Mouse (Mus musculus): ENCODE data around the gene Brms1l.
A peak's percentile ranks its signal among the peaks of the same experiment; 100 is the strongest.

Gene Brms1l

DNA sequence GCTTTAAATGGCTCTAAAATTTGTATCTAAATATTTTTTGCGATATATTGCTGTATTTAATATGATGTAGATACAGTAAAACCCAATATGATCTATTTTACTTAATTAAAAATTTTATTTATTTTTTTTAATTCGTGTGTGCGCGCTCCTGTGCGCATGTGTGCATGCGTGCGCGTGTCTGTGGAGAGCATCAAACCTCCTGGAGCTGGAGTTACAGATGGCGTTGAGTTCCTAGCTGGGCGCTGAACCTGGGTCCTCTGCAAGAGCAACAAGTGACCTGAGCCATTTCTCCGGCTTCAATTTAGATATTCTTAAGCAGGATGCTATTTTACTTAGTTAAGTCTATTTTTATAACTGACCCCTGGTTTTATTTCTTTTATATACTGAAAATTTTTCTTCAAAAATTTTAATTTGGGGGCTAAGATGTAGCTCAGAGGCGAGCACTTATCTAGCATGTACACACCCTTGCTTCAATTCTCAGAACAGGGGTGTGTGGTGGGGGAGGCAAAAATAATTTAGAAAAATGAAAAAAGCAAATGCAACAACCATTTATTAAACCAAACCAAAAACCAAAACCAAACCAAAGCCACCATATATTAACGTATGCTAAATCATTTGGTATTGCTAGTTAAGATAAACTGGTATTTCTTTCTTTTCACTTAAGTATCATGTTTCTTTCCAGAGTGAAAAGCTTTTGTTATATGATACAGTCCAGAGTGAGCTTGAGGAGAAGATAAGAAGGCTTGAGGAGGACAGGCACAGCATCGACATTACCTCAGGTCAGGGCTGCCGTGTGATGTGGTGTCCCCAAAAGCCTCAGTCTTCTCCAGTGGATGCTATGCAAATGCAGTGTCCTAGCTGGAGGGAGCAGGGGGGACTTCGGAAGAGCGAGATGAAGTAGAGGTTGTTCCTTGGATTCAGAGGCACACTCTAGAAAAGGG, 23.6 kb downstream of the Brms1l start:
- DNase-seq (ENCODE audit: low read depth), result no peak

DNA sequence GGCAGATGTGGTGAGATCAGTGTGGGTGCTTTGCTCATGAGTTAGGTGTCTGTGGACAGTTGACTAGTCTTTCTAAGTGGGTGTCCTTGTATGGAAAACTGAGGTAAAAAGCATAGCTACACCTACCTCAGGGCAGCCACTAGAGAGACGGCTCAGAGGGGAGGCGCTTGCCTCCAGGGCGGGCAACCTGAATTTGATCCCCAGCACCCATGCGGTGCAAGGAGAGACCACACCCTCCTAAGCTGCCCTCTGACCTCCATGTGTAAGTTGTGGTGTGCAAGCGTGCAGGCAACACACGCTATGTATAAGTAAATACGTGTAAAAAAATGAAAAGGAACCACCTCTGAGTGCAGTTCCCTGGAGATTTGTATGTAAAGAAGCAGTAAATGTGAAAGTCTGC, 24.5 kb downstream of the Brms1l start:
- DNase-seq (ENCODE audit: low read depth), result no peak

DNA sequence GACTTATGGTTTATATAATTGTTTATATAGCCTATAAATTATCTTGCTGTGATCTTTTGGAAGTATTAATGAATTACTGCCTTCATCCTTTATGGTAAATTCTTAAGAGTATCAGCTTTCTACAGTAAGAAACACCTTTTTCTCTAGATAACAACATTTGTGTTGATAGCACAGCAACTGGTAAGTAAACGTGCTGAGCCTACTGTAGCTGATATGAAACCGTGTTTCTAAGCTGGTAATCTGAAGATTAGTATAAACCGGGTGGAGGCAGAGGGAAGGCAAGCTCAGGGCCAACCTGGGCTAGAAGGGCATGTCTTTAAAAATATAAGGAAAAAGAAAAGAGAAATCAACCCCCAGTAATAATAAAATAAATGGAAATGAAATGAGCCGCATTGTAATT, 31.6 kb downstream of the Brms1l start:
- no peak for DNase-seq (ENCODE audit: low read depth)

DNA sequence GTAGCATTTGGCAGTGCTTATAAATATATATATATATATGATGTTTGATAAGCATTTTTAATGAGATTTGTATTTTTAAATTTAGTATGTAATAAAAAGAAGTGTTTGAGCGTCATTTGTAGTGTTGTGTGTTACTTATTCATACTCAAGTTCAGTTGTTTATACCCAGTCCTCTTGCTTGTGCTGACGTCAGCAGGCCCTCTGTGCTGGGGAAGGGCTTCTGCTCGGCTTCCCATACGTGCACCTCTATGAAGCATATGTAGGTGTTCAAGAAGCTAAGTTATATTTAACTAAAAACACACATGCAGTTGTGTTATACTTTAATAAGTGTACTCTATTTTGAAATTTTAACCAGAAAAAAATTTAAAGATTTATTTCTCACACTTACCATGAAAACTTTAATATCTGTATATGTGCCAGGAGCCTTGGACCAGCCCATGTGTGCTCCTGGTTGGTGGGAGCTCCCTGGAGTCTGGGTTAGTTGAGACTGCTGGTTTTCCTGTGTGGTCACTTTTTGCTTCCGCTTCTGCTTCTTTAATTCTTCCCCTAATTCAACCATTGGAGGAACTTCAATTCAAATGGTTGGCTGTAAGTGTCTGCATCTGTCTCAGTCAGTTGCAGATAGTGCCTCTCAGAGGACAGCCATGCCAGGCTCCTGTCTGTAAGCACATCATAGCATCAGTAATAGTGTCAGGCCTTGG, 33.6 kb downstream of the Brms1l start:
- no peak for DNase-seq (ENCODE audit: low read depth)

DNA sequence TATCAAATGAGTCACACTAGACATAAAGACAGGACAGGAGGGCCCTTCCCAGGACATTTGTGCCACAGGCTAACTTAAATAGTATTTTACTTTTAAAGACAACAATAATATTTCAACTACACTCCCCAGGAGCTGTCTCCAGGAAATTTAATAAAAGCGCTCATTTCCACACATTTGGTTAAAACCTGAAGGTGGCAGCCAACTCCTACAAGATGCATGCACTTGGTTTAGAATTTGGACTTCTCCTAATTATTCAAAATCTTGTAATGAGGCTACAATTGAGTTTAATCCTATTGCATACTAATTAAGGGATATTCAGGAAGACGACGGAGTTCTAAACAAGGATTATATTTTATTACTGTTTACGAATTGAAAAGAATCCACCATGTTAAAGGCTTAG, 49.3 kb downstream of the Brms1l start:
- no peak for DNase-seq (ENCODE audit: low read depth)

DNA sequence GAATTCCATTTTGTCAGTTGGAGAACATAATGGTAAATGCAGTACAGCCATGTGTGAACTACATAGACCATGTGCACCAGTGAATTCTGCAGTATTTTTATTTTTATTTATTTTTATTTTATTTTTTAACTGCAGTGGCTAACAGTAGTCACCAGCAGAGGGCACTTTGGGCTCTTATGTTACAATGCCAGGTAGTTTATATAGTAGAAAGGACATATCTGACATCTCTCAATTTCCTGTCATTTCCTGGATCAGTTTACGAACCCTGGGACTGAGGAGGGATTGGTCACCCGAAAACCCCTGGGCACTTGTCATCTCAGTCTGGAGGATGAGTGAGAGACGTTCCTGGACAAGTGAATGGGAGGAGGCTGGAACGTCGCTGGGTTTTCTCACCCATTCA, 52.4 kb downstream of the Brms1l start:
- DNase-seq (ENCODE audit: low read depth), result peak; percentile 54

DNA sequence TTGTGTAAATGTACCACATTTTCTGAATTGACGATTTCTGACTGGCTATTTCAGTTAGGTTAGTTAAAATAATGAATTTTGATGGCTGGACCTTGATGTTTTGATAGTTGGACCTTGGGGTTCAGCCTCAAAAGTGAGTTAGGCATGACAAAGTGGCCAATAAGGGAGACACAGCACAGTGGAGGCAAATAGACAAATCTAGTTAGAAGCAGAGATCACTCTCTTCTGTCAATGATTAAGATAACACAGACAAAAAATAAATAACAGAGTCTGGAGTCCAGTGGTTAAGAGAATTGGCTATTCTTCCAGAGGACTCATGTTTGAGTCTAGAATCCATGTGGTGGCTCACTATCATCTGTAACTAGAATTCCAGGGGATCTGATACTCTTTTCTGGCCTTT, 68.7 kb downstream of the Brms1l start:
- no peak for DNase-seq (ENCODE audit: low read depth)

DNA sequence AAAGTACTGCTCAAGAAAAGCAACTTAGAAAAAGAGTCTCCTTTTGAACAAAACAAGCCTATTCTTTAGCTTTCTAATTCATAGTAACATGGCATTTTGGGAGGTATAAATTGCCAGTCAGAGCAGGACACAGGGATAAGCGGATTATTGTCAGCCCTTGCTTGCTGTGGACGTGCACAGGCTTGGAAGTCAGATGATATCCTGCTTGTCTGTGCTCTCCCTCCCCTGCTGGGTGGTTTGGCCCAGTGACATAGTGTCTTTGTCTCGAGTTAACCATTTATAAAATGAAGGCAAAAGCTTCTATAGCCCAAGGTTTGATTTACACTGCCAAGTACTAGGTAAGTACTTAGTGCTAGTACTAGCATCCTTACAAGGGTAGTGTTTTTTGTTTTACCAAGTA, 76.0 kb downstream of the Brms1l start:
- no peak for DNase-seq (ENCODE audit: low read depth)

DNA sequence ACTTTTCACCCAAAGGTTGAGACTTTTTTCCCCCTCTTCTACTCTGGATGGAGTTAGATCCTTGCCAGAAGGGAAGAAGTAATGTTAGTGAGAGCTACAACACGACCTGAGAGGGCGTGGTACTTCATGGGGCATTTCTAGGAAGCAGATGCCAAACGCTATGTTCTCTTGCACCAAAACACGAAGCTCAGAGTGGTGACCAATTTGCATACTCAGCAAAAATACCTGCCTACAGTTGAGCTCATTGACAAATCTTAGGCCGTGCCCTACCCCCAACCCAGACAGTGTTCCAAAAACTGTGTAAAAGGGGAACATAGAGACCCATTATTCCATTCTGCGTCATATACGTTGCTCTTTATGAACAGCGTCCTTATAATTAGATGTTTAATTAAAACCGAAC, 77.1 kb downstream of the Brms1l start:
- DNase-seq (ENCODE audit: low read depth), result no peak

DNA sequence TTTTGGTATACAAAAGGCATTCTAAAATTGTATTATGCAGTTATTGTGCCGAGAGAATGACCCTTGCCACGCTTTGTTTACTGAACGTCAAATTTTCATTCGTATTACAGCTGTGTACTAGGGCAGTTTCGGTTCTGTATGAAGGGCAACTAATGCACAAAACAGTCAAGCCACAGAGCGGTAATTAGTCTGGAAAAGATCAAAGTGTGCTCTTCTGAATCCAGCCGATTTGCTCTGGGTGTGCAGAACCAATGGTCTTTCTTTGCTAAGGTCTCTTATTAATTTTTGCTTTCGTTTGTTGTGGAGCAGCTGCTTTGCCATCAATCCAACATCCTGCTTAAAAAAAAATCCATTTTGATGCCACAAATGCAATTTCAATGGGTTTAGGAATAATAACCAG, 80.1 kb downstream of the Brms1l start:
- no peak for DNase-seq (ENCODE audit: low read depth)

DNA sequence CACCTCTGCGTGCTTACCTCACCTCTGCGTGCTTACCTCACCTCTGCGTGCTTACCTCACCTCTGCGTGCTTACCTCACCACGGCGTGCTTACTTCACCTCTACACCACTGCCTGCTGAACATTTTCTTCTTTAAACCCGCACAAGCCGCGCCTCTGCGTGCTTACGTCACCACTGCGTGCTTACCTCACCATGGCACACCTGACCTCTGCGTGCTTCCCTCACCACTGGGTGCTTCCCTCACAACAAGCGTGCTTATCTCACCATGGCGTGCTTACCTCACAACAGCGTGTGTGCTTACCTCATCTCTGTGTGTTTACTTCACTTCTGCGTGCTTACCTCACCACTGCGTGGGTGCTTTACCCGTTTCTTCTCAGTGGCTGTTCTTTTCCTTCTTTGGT, 80.9 kb downstream of the Brms1l start:
- DNase-seq (ENCODE audit: low read depth), result no peak
